Mouse (Mus musculus): ENCODE data around the gene Mbd6.

DNA sequence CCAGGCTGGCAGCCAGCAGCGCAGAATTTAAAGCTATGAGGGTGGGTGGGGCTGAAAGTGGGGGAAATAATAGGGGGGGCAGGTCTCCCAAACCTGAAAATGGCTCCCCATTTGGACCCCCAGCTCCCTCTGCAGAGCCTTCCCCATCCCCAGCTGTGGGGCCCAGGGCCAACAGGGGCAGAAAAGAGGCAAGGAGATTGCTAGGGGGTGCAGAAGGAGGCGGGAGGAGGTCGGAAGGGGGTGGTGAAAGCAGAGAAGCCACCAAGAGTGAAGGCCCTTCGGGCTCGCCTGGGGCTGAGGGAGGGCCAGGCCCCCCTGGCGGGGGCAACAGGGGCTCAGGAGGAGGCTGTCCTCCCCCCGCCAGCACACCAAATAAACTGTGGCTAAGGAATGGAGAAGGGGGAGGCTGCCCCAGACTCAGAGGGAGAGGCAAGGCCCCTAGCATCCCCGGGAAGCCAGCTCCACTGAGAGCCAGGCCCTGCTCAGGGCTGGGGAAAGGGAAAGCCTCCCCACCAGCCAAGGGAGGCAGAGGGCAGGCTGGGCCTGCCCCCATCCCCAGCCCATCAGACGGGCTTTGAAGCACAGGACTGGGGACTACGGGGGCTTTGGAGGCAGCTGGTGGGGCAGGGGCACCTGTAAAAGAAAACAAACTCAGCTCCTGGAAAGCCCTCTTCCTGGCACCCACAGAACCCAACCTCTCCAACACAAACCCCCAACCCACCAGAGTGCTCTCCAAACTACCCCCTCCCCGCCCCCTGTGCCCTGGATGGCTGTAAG lies 3.9 kb downstream of the Mbd6 start:
- TF ChIP-seq CTCF (IDR thresholded peaks at IDR 0.05; ENCODE audit: low read depth) (no peak), EP300 (optimal IDR thresholded peaks at IDR 0.05) (no peak)
